Mouse (Mus musculus) hindbrain, embryonic 11.5 days (tissue): ENCODE results near the gene Agxt. TPM values are rescaled to one million over a fixed set of nuclear protein-coding genes. Genes with fewer than 3 reads are reported as not detected.

Source experiments
- ATAC-seq: fragments of 200-750 bp; cut with Nextera tagmentation; 2 replicates; pipeline ENCODE4 v1.8.0; 2017; ENCODE audit warnings: mild to moderate bottlenecking, moderate TSS enrichment, moderate library complexity; ENCODE audit not compliant: low FRiP score
- DNase-seq: peaks from one replicate; pipeline ENCODE4 v3.0.0-alpha.2; 2015; ENCODE audit warnings: low spot score
- H3K27ac ChIP-seq: fragments of 300-500 bp; sonication (generic); 2 replicates; pipeline ENCODE4 v1.5.1; 2014; ENCODE audit warnings: mild to moderate bottlenecking, low read depth, low read length
- H3K27me3 ChIP-seq: fragments of 300-500 bp; sonication (generic); 2 replicates; pipeline ENCODE4 v1.6.1; 2014; ENCODE audit warnings: mild to moderate bottlenecking, low read length, moderate library complexity, mixed read lengths; ENCODE audit not compliant: control insufficient read depth, insufficient read depth
- H3K36me3 ChIP-seq: fragments of 300-500 bp; sonication (generic); 2 replicates; pipeline ENCODE4 v1.6.1; 2014; ENCODE audit warnings: mild to moderate bottlenecking, low read length, moderate library complexity, mixed read lengths; ENCODE audit not compliant: control insufficient read depth, insufficient read depth
- H3K4me1 ChIP-seq: fragments of 300-500 bp; sonication (generic); replicated peaks from 2 replicates; pipeline ENCODE4 v1.6.1; 2014; ENCODE audit warnings: low read length, mixed read lengths; ENCODE audit not compliant: control insufficient read depth, insufficient read depth
- H3K4me2 ChIP-seq: fragments of 300-500 bp; sonication (generic); replicated peaks from 2 replicates; pipeline ENCODE4 v1.6.1; 2014; ENCODE audit warnings: mild to moderate bottlenecking, low read depth, low read length
- H3K4me3 ChIP-seq: fragments of 300-500 bp; sonication (generic); 2 replicates; pipeline ENCODE4 v1.5.1; 2014; ENCODE audit warnings: low read depth, low read length
- H3K9ac ChIP-seq: fragments of 300-500 bp; sonication (generic); 2 replicates; pipeline ENCODE4 v1.6.1; 2014; ENCODE audit warnings: low read depth, low read length
- H3K9me3 ChIP-seq: fragments of 300-500 bp; sonication (generic); 2 replicates; pipeline ENCODE4 v1.6.1; 2016; ENCODE audit warnings: low read length; ENCODE audit not compliant: control insufficient read depth
- WGBS: fragments of 180-500 bp; shearing (Covaris S2); extraction: QIAGEN DNeasy Blood & Tissue Kit; methylation state at CpG from one replicate; pipeline ENCODE4 v1.1.7; 2014; 5-methylcytosine and 5-hydroxymethylcytosine counted together
- polyA plus RNA-seq: library from polyadenylated mRNA; unstranded; fragments of >200 nt; fragmentation: Nextera tagmentation; extraction: Ambion mirVana; gene quantifications from 2 replicates; pipeline ENCODE4 v1.2.1, GENCODE M21; 2014

The Agxt gene
- polyA plus RNA-seq, 1 experiment from 2014 or later, result not detected

GRCm38 (mm10) chr1:93115471-93115870 is 19.6 kb upstream of the Agxt start:
- Histone ChIP-seq H3K4me2 (peak overlapping the region; percentile 66), H3K9me3 (no peaks in the 10 kb centered on the region; the same call in 1 of the 2 replicates), H3K27ac (0 out of 2 replicates have a peak overlapping the region, but pooled peaks have one; percentile 42), H3K36me3 (no peaks in the 10 kb centered on the region), H3K9ac (peak overlapping the region; percentile 44), H3K4me3 (peak overlapping the region; percentile 33), H3K4me1 (no peaks in the 10 kb centered on the region; the same call in 1 of the 2 replicates), H3K27me3 (no peaks in the 10 kb centered on the region)
- ATAC-seq (peak; percentile 79), DNase-seq (peak; percentile 27)
- 23% methylated on average over 10 of the region's 13 CpGs for WGBS

- Histone ChIP-seq H3K27me3 (no peaks in the 10 kb centered on the region), H3K4me1 (no peaks in the 10 kb centered on the region; the same call in 1 of the 2 replicates), H3K4me2 (no peak overlapping the region), H3K9me3 (no peaks in the 10 kb centered on the region), H3K4me3 (no peak overlapping the region), H3K36me3 (no peaks in the 10 kb centered on the region), H3K9ac (no peak overlapping the region), H3K27ac (no peak overlapping the region)
- WGBS, result 23% methylated on average over 4 of the region's 4 CpGs
- DNase-seq (no peak), ATAC-seq (no peak)
Observed at GRCm38 (mm10) chr1:93118816-93119215, 16.2 kb upstream of the Agxt start.

- H3K27me3 ChIP-seq, result no peaks in the 10 kb centered on the region
- no peaks in the 10 kb centered on the region for H3K9me3 ChIP-seq
- H3K27ac ChIP-seq, result no peak overlapping the region
- no peak overlapping the region for H3K4me2 ChIP-seq
- H3K4me1 ChIP-seq, result no peaks in the 10 kb centered on the region
- no peak for DNase-seq
- WGBS, result 77% methylated on average over 11 of the region's 11 CpGs
- no peak overlapping the region for H3K4me3 ChIP-seq
- H3K36me3 ChIP-seq, result no peaks in the 10 kb centered on the region
- ATAC-seq, result no peak
- H3K9ac ChIP-seq, result no peak overlapping the region
Observed at GRCm38 (mm10) chr1:93123179-93123854, 11.7 kb upstream of the Agxt start.

- 75% methylated on average over 8 of the region's 8 CpGs for WGBS
- H3K9me3 ChIP-seq, result no peaks in the 10 kb centered on the region
- ATAC-seq (no peak), DNase-seq (no peak)
- H3K4me3 ChIP-seq, result no peak overlapping the region
- no peak overlapping the region for H3K9ac ChIP-seq
- H3K4me1 ChIP-seq, result no peaks in the 10 kb centered on the region; the same call in 1 of the 2 replicates
- no peaks in the 10 kb centered on the region for H3K27me3 ChIP-seq
- H3K27ac ChIP-seq, result no peak overlapping the region
- H3K4me2 ChIP-seq, result no peak overlapping the region
- H3K36me3 ChIP-seq, result no peaks in the 10 kb centered on the region
Observed at GRCm38 (mm10) chr1:93124066-93124465, 11.0 kb upstream of the Agxt start.

GRCm38 (mm10) chr1:93125256-93125655 is 9.8 kb upstream of the Agxt start:
- WGBS, result 78% methylated on average over 5 of the region's 5 CpGs
- ATAC-seq, result no peak

GRCm38 (mm10) chr1:93128209-93128608 is 6.8 kb upstream of the Agxt start:
- Histone ChIP-seq H3K9ac (no peak overlapping the region), H3K27ac (no peak overlapping the region), H3K4me2 (no peak overlapping the region), H3K4me3 (no peak overlapping the region), H3K4me1 (no peaks in the 10 kb centered on the region; the same call in 1 of the 2 replicates), H3K9me3 (no peaks in the 10 kb centered on the region), H3K36me3 (no peaks in the 10 kb centered on the region), H3K27me3 (no peaks in the 10 kb centered on the region)
- ATAC-seq (no peak), DNase-seq (no peak)
- WGBS, result 81% methylated on average over 8 of the region's 8 CpGs

More at GRCm38 (mm10) chr1:93125256-93125655, 9.8 kb upstream of the Agxt start:
- Histone ChIP-seq H3K36me3 (no peaks in the 10 kb centered on the region), H3K27ac (no peak overlapping the region), H3K4me3 (no peak overlapping the region), H3K4me1 (no peaks in the 10 kb centered on the region; the same call in 1 of the 2 replicates), H3K9me3 (no peaks in the 10 kb centered on the region), H3K9ac (no peak overlapping the region), H3K27me3 (no peaks in the 10 kb centered on the region), H3K4me2 (no peak overlapping the region)
- DNase-seq, result no peak

DNA sequence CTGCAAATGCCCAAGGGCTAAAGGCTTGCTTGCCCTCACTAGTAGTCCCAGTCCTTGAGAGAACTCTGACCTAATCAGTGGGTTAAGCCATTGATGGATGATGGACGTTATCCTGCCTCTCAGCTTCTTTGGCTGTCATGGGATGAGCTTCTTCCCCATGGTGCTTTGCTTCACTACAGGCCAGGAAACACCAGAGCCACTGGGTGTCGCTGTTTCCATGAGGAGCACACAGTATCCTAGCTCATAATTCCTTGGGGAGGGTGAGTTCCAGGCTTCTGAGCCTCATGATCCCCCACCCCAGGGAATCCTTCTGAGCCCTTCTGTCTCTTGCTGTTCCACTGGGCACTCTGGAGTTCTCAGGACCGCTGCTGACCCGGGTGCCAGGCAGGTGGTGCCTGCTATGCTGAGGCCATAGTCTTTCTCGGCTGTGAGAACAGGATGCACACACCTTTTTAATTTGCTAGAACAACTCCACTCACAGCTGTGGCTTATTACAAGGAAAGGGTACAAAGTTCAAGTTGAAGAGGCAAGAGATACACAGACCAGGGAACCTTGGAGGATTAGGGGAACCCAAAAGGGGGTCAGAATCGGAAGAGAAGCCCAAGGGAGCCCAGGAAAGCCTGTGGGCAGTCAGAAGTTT is 6.2 kb upstream of the Agxt start:
- Histone ChIP-seq H3K27ac (no peak overlapping the region), H3K36me3 (no peaks in the 10 kb centered on the region), H3K4me2 (no peak overlapping the region), H3K4me1 (no peaks in the 10 kb centered on the region; the same call in 1 of the 2 replicates), H3K9me3 (no peaks in the 10 kb centered on the region), H3K4me3 (no peak overlapping the region), H3K27me3 (no peaks in the 10 kb centered on the region), H3K9ac (no peak overlapping the region)
- ATAC-seq, result 0 out of 2 replicates have a peak, but pooled peaks have one; percentile 22
- DNase-seq, result peak; percentile 75
- WGBS, result 24% methylated on average over 6 of the region's 6 CpGs

DNA sequence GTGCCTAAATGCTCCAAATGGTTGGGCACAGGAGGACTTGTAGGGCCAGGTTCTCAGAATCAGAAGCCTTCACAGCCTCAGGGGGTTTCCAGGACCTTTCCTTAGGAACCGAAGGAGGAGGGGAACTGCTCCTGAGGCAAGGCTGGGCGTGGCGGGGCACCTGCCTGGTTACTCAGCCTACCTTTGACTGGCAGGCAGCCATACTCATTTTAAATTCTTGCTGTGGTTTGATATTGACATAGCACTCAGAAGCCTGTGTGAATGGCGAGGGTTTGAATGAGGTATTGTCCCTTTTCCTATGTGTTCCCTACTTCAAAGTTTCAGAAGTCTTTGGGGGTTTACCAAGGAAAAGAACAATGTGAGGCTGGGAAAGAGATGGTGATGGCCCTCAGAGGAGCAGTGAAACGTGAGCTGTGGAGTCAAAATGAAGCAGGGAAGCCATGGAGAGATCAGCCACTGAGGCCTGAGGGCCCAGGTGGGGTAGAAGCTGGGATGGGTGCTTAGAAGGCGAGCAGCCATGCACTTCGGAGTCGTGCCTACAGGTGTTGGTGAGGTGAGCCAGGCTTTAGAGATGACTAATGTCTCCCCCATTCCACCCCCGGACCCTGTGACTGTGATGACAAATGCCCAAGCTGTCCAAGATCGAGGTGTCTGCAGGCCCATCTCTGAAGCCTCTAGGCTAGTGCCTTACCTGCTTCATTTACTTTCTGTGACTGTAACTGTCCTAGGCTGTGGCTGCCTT is 4.6 kb upstream of the Agxt start:
- ATAC-seq, result no peak
- no peak for DNase-seq
- no peak overlapping the region for H3K27ac ChIP-seq
- no peaks in the 10 kb centered on the region; the same call in 1 of the 2 replicates for H3K4me1 ChIP-seq
- H3K4me3 ChIP-seq, result no peak overlapping the region
- 67% methylated on average over 10 of the region's 10 CpGs for WGBS
- H3K27me3 ChIP-seq, result no peaks in the 10 kb centered on the region
- H3K36me3 ChIP-seq, result no peaks in the 10 kb centered on the region
- no peak overlapping the region for H3K4me2 ChIP-seq
- H3K9ac ChIP-seq, result no peak overlapping the region
- no peaks in the 10 kb centered on the region for H3K9me3 ChIP-seq
